Mouse (Mus musculus): ENCODE results near the gene Cdkn3.
A peak's percentile ranks its signal among the peaks of the same experiment; 100 is the strongest.
"Not testable (repeated sequence)": the region's sequence is repeated elsewhere in the genome, so short reads cannot be mapped to it uniquely, and the experiment has no call there.

Cdkn3 gene

DNA sequence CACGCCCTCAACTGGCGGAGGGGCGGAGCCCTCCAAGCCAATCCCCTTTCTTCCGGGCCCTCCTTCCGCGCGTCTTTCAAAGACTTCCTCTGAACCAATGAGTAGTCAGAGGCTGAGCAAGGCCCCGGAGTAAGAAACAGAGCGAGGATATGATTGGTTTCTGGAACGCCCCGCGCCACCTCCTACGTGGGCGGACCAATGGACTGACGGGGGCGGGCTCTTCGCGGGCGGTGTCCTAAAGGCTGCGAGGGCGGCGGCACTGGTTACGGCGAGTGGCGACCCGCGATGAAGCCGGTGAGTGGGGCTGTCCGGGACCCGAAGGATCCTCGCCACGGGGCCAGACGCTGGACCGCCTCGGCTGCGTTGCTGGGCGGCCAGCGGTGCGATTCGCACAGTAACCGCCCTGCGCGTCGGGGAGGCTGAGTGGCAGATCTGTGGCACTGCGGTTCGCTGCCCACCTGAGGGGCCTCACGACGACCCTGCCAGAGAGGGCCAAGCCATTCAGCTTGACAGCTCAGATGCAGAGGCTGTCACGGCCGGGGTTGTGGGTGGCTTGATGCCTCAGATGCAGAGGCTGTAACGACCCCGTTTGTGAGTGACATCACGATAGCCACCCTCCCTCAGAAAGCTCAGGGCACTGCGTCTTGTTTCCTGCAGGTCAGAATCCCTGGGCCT, at the start of gene Cdkn3:
TSS of gene Cdkn3 (plus strand) at position 187 of the 675 bp plus-strand sequence.
- DNase-seq, result peak; percentile 95 to 96

DNA sequence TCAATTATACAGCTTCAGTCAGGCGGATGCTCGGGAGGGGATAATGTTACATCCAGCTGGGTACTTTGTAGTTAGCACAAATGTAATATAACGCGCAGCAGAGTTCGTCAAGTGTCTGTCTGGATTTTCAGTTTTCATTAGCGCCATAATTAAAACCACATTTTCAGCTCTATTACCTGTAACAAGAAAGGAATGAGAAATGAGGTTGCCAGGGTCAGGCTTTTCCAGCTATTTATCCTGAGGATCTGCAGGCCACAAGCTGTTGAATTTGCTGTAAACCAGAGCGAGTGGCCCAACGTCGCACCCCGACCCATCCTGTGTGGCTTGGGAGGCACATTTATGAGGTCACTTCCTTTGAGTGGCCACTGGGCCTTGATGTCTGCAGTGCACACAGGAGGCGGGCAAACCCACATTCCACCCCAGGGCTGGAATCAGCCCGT, 41.8 kb upstream of the Cdkn3 start:
- DNase-seq, result no peak

DNA sequence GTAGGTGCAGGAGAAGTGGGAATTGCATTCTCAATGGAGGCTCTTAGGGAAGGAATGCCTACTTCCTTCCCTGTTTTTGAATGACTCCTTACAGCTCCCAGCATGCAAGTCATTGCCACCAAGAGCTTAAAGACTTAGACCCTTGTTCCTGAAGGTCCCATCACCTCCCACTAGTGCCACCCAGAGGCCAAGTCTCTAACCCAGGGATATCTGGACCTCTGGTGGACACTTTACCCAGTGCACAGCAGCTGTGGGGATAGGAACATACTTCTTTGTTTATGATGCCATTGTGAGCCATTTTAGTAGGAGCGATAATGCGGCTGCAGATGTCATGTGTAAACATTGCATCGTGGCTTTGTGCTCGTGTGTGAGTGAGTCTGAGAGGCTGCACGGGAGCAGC, 38.3 kb upstream of the Cdkn3 start:
- DNase-seq, result peak; percentile 28 to 73

DNA sequence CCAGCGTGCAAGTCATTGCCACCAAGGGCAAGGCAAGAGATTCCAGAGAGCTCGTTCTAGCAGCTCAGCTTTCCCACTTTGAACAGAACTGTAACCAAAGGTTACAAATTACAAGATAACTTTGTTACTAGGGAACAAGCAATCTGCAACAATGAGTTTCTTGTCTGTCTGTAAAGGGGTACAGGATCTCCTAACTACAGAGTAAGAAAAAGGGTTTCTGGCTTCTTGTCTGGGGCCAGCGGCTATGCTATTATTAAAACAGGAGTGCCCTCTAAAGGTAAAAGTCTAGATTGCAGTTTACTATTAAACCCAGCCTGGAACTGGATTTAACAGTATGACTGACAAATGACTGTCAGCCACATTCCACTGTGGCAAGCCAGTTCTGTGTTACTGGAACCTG, 36.5 kb upstream of the Cdkn3 start:
- DNase-seq, result peak; percentile 22 to 41

DNA sequence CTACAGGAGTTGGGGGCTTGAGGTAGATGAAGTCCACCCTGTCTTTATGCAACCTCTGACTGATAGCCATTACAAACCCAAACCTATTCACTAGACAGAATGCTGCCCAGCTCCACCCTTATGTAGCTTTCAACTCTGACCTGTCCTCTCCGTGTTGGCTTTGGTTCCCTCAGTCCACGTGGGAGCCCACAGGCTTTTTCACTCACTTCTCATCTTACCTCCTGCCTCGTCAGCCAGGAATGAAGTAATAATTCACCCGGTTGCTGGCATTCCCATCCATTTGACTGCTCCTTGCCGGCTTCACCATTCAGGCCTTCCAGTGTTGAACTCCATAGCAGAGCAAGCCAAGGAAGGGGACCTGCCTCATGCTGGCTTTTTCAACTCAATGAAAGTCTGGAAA, 35.4 kb upstream of the Cdkn3 start:
- DNase-seq, result peak; percentile 76 to 83

DNA sequence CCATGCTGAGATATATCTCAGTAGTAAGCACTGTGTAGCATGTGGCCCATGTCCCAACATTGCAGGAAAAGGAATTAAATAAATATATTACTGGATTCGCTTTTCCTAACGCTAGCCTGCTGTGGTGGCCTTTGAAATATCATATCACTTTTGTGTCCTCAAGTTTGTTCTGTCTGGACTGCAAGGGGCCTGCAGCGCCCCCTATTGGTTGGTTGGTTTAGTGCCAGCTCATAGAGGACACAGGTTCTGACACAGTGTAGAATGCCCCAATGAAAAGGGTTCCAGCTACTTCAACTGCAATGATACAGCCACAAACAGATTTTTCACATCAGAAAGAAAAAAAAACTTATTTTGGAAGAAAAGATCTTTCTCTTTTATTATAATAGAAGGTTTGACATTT, 34.6 kb upstream of the Cdkn3 start:
- DNase-seq, result peak in 1 of 2 experiments; percentile 61

DNA sequence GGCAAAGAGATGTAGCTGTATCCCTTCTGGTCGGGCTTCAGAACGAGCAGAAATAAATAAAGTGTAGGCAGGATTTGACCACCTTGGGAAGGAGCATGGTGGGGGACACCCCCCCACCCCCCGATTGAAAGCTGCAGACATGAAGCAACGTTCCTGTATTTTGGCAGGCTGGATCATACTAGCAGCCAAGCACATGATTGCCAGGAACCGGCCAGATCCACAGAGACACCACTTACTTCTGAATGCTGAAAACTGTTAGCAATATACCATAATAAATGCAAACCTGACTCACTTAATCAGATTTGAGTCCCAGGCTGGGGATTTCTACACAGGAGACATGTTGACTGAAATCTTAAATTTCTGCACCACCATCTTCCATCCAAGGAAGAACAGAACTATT, 26.1 kb upstream of the Cdkn3 start:
- no peak for DNase-seq

DNA sequence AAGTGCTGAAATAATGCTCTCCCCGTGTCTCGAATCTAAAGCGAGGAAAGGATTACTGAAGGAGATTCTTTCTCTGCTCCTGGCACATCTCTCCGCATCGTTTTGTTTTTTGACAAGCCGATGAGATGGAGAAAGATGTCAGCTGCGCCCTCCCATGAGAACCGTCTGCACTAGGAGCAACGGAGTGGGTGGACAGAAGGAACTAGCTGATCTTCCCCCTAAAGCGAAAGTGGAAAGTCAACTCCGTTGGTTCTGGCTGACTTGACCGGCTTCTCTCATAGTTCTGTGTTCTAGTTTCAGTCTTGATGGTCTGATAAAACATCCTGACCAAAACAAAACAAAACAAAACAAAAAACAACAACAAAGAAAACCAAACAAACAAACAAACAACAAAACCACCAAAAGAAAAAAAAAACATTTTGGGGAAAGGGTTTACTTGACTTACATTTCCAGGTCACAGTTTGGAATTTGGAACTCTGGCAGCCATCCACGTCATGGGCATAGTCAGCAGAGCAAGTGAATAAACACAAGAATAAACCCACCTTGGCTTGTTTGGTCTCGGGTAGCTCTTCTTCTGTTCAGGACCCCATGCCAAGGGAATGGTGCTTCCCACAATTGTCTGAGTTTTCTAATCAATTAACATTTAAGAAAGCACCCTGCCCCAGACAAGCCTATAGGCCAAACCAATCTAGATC, 25.4 kb upstream of the Cdkn3 start:
- peak; percentile 29 to 73 for DNase-seq

DNA sequence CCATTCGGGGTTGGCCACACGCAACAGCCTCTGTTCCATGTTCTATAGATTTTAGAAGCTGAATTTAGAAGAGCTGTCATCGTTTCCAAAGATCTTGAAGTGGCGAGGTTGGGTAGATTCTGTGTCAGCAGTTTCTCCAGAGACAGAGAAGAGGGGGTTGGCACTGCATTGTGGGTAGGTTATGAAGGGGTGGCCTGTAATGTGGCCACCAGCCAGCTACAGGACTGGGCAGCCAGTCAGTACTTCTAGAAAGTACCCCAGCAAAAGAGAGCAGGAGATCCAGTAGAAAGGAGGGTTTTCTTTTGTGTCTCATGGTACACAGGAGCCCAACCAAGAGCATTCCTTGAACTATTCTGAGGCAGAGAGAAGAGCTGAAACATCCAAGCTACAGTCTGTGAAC, 24.0 kb upstream of the Cdkn3 start:
- no peak for DNase-seq

DNA sequence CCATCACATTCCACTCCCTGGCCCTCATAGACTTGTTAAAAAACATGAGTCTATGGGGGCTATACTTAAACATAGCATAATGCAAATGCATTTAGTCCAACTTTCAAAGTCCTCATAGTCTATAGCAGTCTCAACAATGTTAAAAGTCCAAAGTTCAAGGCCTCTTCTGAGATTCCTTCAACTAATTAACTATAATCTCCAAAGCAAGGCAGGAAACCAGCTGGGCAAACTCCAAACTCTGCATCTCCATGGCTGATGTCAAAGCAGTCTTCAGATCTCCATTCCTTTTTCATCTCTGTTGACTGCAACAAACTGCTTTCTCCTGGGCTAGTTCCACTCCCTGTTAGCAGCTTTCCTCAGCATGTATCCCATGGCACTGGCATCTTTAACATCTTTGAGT, 23.0 kb upstream of the Cdkn3 start:
- not testable (repeated sequence) for DNase-seq

DNA sequence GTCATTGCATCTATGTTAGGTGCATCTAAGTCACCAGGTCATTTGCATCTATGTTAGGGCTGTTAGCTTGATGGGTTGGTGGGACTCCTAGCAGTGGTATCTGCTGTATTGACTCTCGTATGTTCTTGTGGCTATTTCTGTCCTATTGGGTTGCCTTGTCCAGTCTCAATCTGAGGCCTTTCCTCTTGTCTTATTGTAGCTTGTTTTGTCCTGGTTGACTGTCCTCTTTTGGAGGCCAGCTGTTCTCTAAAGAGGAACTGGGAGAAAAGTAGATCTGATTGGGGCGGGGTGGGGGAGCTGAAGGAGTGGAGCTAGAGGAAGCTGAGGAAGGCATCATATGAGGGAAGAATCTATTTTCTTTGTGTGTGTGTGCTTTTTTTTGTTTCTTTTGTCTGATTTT, 17.7 kb upstream of the Cdkn3 start:
- DNase-seq, result no peak

DNA sequence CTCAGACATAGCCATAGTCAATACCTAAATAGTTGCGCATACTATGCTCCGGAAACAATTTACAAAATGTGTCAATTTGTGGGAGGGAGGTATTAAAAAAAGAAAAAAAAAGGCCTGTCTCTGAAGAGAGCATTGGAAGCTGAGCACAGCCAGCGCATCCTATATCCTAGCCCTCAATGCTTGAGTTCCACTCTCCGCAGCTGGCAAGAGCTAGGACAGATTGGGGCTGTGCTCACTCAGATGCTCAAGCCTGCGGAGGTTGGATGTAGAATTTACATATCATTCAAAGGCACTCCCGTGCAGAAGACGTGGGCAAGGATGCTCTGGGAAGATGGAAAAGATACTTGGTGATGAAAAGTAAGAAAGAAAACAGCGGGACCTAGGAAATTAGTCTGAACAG, 14.9 kb upstream of the Cdkn3 start:
- no peak for DNase-seq

DNA sequence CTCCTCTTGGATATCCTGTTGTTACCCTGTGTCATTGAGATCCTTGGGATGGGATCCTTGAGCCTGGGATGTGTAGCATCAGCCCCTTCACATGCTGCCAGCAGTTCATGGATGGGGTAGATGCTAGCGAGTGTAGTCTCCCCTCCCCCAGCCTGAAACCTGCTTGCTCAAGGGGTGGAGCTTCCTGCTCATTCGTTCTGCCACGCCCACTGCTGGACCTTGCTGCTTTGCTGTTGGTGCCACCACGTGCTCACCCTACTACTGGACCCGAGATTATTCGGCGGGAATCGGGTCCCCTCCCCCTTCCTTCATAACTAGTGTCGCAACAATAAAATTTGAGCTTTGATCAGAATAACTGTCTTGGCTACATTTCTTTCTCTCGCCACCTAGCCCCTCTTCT, 6.0 kb upstream of the Cdkn3 start:
- DNase-seq, result peak; percentile 11 to 27

DNA sequence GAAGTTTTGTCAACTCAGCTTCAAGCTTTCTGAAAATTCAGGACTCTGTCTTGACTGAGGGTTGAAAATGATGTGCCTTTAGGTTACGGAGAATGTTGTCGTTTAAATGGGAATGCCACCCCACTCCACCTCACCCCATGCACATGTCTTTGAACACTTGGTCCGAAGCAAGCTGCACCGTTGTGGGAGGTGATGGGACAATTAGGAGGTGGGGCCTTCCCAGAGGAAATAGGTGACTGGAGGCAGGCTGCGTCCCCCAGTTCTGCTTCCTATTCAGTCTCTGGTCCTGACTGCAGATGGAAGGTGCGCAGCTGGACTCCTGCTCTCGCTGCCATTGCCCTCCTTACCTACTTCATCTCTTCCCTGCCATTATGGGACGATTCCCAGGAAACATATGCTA, 4.5 kb upstream of the Cdkn3 start:
- DNase-seq, result no peak

DNA sequence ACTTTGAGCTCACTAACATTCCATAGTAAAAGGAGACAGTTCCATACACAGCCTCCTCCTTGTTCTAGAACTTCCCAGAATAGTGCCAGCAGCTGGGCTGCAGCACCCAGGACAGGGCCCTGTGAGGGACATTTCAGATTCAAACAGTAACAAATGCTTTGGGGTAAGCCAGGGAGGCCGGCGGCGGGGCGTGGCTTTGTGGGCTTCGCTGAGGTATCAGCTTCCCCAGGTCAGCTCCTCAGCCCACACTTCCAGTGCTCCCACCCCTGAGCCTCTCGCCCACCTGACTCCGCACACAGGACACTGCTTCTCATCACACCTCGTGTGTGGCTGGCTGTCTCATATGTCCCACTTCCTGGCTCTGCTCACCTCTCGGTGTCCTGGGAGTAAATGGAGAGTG, 2.6 kb upstream of the Cdkn3 start:
- no peak for DNase-seq

DNA sequence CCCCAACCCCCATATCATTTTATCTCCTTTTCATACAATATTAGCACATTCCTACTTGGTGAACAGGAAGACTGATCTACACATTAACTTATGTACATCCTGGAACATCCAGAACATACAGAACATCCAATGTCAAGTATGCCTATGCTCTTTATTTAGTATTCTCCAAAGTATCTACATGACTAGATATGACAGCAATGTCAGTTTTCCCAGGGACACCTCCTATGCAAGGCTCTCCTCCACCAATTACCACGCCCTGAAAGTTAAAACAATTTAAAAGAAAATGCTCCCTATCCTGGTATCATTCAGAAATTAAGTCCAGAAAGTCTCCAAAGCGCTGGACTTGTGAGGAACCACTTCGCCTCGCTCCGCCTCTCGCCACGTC, 379 bp upstream of the Cdkn3 start:
- DNase-seq, result no peak

DNA sequence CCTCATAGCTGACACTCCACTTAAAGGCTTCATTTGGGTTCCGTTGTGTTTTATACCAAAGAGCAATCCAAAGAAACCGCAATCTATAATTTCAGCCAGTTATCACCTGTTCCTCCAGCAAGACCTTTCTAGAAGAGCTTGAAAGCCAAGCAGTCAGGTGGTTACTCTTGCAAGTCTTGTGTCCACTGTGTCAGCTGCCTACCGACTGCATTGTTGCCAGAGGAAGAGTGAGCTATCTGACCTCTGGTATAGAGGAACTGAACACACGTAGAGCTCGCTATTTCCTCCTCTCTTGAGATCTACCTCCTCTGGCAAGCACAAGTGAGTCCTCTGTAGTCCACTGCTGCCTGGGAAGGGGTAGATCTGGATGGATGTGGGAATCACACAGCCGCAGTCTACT, 845 bp downstream of the Cdkn3 start:
- DNase-seq, result no peak

DNA sequence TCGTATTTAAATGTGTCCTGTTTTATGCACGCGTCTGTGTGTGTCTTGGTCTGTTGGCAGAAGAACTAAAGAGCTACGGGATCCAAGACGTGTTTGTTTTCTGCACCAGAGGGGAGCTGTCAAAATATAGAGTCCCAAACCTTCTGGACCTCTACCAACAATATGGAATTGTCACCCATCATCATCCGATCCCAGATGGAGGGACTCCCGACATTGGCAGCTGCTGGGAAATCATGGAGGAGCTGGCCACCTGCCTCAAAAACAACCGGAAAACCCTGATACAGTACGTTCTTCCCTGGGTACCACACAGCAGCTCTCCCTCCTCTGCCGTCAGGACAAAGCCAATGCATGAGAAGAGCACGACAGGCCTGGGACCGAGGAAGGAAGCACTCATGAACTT, 6.8 kb downstream of the Cdkn3 start:
- DNase-seq, result no peak

DNA sequence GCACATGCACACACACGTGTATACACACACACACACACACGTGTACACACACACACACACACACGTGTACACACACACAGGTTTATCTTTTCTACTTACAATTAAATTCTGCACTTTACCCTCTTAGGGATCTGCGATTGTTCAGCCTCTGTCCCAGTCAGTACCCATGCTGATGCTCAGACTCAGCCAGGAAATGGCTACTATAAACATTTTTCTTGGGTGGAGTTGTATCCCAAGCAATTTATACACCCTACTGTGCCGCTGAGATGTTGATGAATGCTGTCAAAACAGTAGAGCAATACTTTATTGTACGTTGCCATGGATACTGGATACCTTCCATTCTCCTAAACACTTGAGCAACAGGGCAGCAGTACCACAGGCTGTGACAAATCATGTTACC, 9.7 kb downstream of the Cdkn3 start:
- no peak for DNase-seq

DNA sequence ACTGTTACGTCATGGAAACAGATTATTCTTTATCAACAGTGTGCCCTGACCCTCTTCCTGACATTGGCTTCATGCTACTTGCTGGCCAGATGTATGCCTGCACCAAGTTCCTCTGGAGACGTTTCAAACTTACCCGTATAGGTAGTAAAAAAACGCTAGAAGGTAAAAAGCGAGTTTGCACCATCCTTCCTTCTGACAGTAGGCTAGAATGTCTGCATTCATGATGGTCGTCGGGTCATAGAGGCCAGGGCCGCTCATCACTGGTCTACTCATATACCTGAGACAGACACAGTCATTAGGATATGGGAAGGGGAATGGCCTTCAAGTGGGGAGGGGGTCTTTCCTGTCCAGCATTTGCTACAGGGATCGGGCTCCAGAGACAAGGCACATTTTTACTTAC, 18.4 kb downstream of the Cdkn3 start:
- DNase-seq, result no peak

DNA sequence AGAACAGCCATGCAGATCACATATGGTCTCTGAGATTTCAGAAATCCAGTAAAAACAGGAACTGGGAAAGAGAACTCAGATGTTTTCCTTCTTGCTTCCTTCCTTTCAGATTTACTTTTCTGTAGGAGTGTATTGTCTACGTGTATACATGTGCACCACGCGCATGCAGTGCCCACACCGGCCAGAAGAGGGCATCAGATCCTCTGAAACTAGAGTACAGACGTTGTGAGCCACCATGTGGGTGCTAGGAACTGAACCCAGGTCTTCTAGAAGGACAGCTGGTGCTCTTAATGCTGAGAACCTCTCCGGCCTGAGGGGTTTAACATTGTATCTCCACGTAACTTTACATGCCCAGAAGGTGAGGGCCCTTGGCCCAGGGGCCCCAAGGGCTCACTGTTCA, 18.9 kb downstream of the Cdkn3 start:
- DNase-seq, result no peak

DNA sequence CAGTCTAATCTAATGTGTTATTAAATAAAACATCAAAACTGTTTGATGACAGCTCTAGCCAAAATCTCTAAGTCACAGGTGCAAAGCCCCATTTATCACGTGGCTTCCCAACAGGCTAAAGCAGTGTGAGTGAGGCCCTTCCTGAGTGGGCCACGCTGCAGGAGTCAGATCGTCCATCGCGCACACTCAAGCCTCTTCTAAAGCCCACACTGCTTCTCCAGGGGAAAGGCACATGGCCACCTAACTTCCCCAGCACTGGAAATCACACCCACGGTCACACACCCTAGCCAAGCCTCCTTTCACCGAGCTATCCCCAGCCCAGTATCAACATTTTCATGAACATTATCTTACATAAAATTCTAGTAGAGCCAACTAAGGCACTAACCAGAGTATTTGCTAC, 20.7 kb downstream of the Cdkn3 start:
- DNase-seq, result no peak

DNA sequence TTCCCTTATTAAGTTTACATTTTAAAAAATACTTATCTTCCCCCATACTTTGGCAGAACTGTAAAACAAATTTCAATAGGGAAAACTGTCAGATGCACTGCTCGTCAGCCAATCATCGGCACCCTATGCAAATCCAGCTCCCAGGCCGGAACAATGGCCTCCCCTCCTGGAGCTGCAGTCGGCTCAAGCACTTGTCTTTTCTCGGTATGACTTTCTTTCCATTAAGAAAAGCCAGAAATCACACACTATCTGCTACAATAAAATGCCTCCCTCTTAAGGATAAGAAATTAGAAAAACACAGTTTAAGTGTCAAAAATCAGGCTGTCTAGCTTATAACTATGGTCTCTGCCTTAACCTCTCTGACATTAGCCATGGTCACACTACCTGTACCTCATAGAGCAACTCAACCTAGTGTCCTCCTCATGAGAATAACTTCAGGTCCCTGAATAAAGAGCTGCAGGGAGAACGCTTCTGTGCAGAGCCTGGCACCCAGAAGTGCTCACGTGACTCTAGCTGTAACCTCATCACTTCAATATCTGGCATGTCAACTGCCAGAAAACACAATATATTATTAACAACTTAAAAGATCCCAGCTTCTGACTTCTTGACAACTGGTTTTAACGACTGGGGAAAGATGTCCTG, 22.0 kb downstream of the Cdkn3 start:
- no peak for DNase-seq

DNA sequence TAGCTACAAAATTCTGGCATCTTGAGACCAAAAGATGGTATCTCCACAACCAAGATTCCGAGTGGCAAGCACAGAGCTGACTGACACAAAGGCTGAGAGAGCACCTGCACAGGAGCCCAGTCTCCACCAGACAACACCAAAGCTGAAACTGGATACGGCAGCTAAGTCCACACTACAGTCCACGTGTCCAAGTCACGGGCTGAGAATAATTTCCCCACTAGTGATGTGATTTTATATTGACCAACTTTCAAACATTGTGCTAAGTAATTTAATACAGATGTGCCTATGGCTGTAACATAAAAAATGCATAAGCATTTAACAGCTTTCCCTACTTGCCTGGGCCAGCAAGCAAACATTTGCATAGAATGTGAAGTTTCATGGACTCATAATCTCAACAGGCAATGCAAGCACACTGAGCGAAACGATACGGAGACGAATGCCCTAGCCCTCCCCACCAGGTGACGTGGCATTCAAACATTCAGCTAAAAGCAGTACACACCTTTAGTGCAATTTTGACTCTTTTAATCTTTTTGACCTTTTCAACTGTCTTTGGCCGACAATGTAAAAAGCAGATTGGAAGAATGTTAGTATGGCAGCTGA, 23.1 kb downstream of the Cdkn3 start:
- DNase-seq, result no peak
